Mouse (Mus musculus): ENCODE measurements at regions not wholly inside any gene's neighbourhood (a gene's known extent, or its start where the extent isn't known, plus 50 kb on each side); places are given as distances from the start of the nearest gene placed in this dataset.

DNA sequence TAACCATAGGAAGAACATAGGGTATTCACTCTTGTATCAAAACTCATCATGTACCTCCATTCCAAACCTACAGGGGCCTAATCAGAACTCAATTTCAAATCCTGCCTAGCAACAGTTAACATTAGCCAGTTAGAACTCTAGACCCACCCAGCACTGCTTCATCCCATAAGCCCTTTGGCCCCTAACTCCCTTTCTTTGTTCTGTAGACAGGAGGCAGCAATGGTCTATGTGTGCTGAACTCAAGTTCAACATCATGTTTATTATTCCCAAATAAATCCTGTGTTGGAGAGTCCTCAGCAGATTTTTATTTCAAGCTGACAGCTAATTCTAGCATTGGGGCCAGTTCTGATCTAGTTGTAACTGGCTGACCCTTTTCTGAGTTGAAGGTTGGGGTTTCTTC lies 112.2 kb downstream of the Ipo8 start:
- DNase-seq (ENCODE audit: low read depth), result no peak

DNA sequence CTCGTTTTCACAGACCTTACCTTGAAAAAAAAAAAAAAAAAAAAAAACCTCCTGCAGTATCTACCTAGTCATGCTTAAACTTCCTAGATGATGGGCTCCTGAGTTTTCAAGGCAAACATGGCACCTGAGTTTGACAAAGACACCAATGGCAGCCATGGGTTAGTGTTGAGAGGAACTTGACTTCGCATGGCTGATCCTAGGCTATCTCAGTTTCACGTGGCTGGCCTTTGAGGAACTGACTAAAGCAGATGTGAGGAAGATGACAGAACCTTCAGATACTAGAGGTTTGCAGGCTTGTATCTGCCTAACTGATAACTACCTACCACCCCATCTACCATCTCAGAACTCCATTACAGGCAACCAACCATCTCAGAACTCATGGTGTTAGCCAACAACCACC lies 120.9 kb downstream of the Ipo8 start:
- DNase-seq (ENCODE audit: low read depth), result no peak

DNA sequence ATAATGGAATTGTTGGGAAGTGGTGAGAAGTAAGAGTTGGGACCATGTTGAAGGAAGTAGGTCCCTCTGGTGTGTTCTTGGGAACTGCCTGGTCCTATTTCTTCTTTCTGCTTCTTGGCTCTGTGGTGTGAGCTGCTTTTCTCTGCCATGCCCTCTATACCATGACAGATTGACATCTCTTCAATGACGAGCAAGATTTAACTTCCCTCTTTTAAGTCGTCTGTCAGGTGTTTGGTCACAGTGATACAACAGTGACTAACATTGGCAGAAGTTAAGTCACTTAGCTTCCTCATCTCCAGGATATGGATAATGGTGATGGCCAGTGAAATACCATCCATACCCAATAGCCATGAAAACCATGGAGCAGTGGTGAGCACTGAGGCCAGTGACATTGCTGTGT lies 122.9 kb downstream of the Ipo8 start:
- DNase-seq (ENCODE audit: low read depth), result peak; percentile 53

DNA sequence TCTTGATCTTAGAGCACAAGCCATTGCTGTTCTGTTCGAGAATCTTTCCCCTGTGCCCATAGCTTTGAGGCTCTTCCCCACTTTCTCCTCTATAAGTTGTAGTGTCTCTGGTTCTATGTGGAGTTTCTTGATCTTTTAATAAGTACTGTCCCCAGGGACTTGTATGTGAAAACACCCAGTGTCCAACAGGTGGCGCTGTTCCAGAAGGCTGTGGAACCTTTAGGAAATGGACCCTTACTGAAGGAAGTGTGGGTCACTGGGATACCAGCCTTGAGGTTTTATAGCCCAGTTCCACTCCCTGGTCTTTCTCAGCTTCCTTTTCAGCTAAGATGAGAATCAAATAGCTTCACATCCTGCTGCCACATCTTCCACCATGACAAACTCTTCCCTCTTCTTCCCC lies 125.6 kb downstream of the Ipo8 start:
- DNase-seq (ENCODE audit: low read depth), result peak; percentile 82

DNA sequence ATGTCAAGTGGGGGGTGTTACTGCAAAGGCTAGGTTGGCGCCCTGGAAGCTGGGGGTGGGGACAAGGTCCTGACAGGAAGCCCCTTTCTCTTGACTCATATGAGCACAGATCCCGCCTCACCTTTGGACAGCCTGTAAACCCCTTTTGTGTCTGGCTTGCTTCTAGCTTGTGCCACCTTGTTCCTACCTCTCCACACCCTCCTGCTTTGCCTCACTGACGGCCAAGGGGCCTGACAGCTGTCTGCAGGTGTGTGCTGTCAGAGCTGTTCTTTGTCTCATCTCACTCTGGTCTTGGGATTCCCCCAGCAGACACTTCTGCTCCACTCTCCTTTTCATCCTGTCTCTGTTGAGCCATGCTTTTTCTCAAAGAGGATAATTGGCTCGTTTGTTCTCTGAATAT lies 137.9 kb downstream of the Ipo8 start:
- DNase-seq (ENCODE audit: low read depth), result no peak

DNA sequence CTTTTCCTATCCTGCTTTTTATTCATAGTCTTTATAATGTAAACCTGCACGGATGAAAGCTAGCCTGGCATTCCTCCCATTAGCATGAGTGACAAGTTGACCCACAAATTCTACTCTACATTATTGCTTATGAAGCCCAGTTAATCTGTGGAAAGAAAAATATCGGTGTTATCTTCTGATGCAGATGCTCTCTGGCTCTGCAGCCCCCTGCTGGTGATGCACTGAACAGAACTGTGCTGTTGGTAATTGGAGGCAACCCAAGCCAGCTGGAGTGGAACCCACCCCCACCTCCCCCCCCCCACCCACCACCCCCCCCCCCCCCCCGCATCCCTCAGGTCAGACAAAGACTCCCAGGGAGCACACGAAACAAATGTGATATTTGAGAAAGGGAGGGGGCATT lies 143.5 kb downstream of the Ipo8 start:
- peak; percentile 26 for DNase-seq (ENCODE audit: low read depth)

DNA sequence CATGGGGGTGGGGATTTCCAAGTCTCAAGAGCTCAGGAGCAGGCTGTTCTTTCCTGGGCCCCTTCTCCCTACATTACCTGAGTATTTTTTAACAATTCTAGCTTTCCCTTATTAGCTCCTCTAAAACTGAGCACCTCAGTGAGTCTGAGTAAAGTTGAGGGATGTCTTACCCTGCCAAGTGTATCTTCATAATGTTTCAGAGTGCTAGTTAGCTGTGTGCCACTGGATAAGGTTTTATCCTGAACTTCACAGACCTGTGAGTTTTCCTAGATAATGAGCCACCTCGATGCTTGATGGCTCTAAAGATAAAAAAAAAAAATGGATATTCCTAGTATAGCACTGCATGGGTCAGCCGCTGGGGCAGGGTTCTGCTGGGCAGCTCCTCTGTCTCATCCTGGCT lies 171.1 kb downstream of the Ipo8 start:
- no peak for DNase-seq (ENCODE audit: low read depth)

DNA sequence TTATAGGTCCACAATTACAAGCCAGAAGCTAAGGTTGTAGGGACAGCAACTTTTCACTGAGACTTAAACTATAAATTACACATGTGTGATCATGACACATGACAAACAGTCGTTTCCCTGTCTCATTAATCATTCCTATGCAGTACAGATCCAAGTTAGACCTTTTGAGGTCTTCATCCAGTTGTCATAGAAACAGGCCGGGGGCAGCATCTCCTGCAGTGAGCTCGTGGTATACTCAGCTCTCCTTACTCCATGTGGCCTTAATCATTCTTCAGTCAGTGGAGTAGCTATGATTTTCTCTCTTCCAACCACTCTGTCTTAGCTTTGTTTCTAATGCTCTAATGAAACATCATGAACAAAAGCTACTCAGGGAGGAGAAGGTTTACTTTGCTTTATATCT lies 178.1 kb downstream of the Ipo8 start:
- no peak for DNase-seq (ENCODE audit: low read depth)

DNA sequence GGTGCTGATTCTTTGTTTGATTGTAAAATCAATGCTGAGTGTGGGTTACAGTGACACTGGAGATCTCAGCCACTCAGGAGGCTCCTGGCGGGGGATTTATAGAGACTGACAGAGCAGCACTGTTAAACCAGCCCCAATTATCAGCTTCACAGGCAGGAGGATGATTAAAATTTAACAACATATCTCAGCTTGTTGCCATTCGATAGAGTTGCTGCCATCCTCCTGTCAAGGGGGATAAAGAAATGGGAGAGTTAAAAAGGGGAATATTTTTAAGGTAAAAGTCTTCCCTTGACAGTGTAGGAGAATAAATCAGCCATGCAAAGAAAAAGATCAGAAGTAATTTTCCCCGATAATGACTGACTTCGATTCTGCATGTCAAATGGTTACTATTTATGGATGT lies 178.8 kb downstream of the Ipo8 start:
- no peak for DNase-seq (ENCODE audit: low read depth)

DNA sequence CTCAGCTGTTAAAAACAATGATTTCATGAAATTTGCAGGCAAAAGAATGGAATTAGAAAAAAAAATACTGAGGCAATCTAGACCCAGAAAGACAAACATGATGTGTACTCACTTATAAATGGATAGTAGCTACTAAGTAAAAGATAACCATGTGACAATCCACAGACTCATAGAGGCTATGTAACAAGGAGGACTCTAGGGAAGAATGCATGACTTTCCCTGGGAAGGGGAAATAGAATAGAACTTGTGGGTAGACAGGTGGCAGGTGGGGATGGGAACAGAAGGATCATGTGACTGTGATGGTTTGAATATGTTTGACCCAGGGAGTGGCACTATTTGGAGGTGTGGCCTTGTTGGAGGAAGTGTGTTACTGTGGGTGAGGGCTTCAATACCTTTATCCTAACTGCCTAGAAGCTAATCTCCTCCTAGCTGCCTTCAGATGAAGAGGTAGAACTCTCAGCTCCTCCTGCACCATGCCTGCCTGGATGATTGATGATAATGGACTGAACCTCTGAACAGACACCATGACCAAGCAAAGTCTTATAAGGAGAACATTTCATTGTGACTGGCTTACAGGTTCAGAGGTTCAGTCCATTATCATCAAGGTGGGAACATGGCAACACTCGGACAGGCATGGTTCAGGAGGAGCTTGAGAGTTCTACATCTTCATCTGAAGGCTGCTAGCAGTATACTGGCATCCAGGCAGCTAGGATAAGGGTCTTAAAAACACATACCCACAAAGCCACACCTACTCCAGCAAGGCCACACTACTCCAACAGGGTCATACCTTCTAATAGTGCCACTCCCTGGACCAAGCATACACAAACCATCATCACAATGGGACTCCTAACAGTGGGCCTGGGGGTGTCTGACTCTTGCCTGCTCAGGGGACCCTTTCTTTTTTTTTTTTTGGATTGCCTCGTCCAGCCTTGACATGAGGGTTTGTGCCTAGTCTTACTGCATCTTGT lies 183.6 kb downstream of the Ipo8 start:
- no peak for DNase-seq (ENCODE audit: low read depth)

DNA sequence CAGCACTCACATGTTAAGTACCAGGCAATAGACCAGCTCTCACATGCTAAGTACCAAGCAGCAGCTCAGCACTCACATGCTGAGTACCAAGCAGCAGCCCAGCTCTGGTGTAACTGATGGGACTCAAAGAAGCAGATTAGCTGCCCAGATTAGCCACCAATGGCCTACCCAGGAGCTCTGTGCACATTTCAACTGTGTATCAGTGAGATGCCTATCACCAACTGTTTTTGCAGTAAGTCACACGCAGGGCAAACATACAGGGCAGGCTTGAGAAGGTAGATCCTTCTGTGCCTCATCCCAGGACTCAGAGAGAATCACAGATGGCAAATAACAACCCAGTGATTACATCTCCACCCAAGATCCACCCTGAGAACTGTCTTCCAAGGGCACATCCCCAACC lies 190.7 kb downstream of the Ipo8 start:
- no peak for DNase-seq (ENCODE audit: low read depth)

DNA sequence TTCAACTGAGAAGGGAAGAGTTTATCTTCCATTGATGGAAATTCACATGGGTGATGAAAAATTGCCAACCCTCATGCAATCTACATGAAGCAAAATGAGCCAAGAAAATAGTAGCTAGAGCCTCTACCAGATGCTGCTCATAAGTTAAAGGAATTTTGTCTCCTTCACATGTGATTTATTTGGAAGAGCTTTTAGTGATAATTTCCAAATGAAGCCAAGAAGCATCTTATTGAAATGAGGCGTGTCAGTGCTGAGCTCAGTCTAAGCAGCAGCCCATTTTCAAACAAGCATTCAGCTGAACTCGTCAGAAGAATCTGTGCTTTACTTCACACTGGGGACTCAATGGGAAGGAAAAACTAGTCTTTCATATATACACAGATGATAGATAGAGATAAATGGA lies 190.0 kb upstream of the Tmtc1 start:
- no peak for DNase-seq (ENCODE audit: low read depth)

DNA sequence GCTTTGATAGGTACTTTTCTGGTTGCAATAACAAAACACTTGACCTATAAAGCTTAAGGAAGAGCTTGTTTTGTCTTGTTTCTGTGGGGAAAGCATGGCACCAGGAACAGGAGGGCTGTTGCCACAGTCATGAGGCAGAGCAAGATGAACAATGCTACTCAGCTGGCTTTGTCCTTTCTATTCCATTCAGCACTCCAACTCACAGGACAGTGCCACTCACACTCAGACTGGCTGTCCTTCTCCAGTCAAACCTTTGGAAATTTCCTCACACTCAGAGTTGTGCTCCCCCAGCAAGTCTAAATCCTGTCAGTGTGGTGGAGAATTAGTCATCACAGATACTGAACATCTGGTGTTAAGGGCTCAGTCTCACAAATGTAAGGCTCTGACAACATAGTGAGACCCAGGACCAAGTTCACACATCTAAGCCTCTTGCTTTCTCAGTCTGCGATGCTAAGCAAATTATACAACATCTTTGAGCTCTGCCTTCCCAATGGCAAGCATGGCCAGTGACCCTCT lies 183.0 kb upstream of the Tmtc1 start:
- DNase-seq (ENCODE audit: low read depth), result no peak

DNA sequence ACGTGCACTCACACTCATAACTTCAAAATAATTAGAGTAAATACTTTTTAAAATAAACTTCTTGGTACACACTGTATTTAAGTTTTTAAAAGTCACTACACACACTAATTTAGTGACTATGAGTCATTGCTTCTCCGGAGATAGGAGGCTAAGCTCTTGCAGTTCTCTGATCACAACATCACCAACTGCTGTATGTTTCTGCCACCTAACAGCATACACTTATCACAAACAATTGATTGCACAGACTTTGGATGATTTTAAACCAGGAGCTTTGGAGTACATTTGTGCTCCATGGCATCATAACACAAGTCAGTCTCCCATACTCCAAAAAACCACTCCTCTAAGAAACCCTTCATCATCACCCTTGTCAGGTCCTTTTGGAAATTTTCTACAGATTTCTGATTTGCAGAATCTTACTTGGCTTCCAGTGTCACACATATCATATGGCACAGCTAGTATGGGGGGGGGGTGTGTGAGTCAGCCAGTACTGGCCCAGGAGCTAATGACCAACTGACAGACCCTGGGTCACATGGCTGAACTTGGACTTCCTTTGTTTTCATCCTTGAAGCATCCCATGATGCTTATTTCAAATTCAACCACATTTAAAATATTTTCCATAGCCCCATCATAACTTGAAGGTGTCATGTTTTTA lies 179.1 kb upstream of the Tmtc1 start:
- no peak for DNase-seq (ENCODE audit: low read depth)

DNA sequence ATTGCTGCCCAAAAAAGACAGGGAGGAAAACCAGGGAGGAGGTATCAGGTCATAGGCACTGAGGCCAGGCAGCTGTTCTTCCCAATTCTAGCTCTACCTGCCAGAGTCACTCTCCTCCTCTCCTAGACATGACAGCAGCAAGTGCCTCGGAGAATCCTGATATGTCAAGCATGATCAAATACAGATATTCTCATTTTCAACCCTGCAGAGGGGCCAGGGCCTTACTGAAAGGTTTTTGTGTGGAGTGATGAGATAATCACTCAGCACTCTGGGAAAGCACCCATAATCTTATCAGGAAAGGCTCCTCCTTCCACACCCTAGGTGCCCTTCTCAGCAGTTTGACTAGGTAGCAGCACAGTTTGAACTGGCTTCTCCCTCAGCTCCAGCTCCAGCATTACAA lies 175.8 kb upstream of the Tmtc1 start:
- no peak for DNase-seq (ENCODE audit: low read depth)

DNA sequence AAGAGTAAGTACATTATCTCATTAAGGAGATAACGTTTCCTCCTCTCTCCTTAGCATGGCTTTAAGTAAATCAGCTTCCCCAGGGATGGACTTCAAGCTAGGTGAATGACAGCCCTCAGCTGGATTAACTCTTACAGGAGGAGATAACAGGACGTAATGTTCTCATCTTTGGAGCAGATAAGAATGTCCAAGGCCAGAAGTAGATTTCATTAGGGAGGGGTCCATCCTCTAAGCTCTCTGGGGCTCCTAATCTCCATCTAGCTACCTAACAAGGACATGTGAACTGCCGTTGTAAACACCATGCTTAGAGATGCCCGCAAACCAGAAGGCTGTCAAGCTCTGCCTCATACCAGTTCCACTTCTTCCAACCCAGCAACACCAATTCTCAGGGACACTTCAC lies 171.7 kb upstream of the Tmtc1 start:
- DNase-seq (ENCODE audit: low read depth), result no peak

DNA sequence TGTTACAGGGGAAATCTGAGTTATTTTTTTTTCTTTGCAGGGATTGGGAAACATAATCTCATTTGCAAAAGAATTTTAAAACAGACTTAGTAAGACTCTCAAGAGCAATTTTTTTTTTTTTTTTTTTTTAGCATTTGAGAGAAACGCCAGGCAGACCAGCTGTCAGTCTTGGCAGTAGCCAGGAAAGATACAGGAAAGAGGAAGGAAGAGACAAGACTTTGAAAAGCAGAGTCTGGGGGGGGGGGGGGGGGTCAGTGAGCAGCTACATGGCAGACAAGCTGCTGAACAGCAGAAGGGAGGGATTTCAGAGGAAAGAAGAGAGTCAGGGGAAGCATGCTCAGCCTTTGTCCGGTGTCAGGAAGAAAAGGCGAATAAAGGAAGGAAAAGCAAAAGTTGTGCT lies 171.3 kb upstream of the Tmtc1 start:
- DNase-seq (ENCODE audit: low read depth), result no peak

DNA sequence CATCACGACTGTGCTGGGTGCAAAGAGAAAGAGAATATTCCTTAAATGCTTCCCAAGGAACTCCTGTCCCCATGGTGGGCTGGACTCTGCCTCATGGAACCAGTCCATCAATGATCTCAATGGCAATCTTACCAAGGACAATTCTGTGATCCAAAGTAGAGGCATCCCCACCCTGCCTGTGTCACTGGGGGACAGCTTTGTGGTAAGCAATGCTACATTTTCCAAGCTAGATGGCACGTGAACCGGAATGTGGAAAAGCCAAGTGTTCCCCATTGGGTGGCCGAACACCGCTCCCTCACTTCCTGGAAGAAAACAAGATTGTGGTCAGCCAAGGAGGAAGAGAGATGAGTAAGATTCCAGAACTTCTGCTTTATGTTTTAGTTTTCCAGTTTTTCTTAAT lies 164.7 kb upstream of the Tmtc1 start:
- DNase-seq (ENCODE audit: low read depth), result no peak

DNA sequence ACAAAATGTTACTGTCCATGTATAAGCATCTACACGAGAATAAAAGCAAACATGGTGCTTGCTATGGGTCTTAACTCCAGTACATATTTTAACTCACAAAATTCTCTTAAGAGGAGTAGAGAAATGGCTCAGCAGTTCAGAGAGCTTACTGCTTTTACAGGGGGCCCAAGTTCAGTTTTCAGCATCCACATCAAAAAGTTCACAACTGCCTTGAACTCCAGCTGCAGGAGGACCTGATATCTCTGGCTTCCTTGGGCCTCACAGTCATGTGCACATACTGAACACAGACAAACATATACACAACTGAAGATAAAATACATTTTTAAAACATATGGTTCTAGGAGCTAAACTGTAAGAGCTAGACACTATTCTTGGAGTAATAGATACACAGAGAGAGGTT lies 161.0 kb upstream of the Tmtc1 start:
- DNase-seq (ENCODE audit: low read depth), result no peak

DNA sequence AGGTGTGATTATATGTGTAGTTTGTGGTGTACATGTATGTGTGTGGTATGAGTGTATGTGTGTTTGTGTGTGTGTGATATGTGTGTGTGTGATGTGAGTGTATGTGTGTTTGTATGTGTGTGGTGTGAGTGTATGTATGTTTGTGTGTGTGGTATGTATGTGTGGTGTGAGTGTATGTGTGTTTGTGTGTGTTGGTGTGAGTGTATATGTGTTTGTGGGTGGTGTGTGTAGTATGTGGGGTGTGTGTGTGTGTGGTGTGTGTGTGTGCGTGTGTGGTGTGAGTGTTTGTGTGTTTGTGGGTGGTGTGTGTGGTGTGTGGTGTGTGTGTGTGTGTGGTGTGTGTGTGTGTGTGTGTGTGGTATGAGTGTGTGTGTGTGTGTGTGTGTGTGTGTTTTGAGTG lies 160.6 kb upstream of the Tmtc1 start:
- DNase-seq (ENCODE audit: low read depth), result no peak

DNA sequence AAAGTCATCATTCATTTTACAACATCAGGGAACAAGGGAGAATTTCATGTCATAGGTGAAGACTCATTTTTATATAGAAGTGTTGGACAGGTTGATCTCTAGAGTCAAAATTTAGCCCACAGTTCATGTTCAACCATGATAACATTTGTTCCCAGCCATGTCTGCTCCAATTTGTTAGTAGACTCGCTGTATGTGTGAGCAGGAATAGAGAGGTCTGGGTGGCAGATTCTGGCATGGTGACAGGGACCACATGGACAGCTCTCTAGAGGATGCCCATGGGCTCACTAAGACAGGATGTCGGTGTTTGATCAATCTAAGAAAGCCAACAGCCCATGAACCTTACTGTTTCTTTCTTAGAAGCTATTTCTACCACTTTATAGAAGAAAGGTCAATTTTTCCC lies 159.7 kb upstream of the Tmtc1 start:
- DNase-seq (ENCODE audit: low read depth), result no peak

DNA sequence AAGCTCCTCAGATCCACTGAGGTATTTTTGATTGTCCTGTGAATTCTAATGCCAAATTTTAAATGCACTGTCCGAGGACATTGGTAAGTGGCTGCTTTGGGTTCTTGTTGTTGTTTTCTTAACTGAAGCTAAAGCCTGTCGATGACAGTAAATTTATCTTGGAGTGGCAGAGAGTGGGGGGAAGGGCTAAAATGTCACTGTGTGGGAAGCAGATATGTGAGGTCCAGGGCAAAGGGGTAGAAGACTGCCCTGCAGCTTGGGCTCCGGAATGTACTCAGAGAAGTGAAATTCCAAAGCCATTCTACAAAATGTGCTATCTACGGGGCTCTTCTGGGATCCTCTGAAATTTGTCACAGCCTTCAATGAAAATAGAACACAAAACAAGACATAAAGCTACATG lies 159.3 kb upstream of the Tmtc1 start:
- no peak for DNase-seq (ENCODE audit: low read depth)

DNA sequence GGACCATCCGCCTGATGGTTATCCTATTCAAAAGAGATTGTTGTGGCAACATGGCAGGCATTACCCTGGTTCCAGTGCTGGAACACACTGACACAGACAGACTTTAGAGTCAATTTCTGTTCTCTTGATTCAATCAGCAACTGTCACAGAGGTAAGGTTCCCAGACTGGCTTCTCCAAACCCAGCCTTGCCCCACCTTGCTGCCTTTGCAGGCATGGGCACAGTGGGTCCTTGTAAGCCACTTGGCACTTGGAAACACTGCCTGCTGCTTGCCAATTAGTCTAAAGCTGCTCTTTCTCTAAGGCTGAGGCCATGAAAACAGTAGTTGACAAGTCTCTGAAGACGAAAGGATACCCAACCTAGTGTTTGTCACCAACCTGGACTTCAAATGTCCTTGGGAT lies 158.7 kb upstream of the Tmtc1 start:
- no peak for DNase-seq (ENCODE audit: low read depth)

DNA sequence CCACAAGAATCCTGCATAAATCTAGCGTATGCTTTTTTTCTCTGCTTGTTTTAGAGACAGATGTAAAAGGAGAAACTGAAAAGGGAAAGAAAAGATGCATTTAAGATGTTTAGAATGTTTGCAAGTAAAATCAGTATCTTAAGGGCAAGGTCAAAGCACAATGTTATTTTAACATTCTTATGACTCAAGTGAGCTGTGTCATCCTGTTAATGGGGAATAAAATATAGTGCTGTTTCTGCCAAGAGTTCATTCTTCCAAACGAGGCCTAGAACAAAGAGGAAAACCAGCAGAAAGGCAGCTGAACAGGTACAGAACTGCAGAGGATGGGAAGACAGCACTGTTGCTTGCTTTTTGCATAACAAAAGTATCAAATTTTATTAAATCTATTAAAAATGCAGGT lies 156.7 kb upstream of the Tmtc1 start:
- no peak for DNase-seq (ENCODE audit: low read depth)

Data from 416B (cell line).